Mouse (Mus musculus) forebrain, postnatal 0 days (tissue): ENCODE data around the gene Mcat. TPM values are rescaled to one million over a fixed set of nuclear protein-coding genes. Genes with fewer than 3 reads are reported as not detected.

Source experiments
- ATAC-seq: fragments of 200-750 bp; cut with Nextera tagmentation; 2 replicates; pipeline ENCODE4 v1.8.0; 2017; ENCODE audit warnings: mild to moderate bottlenecking, moderate library complexity
- DNase-seq: peaks from one replicate; pipeline ENCODE4 v3.0.0-alpha.2; 2015
- H3K27ac ChIP-seq: fragments of 300-500 bp; sonication (generic); 2 replicates; pipeline ENCODE4 v1.5.1; 2014; ENCODE audit warnings: low read depth, mild to moderate bottlenecking, antibody characterized with exemption, low read length, moderate library complexity, mixed read lengths
- H3K27me3 ChIP-seq: fragments of 300-500 bp; sonication (generic); 2 replicates; pipeline ENCODE4 v1.6.1; 2014; ENCODE audit warnings: mild to moderate bottlenecking, low read length, mixed read lengths; ENCODE audit not compliant: insufficient read depth
- H3K36me3 ChIP-seq: fragments of 300-500 bp; sonication (generic); 2 replicates; pipeline ENCODE4 v1.6.1; 2014; ENCODE audit warnings: mild to moderate bottlenecking, moderate library complexity; ENCODE audit not compliant: insufficient read depth
- H3K4me1 ChIP-seq: fragments of 300-500 bp; sonication (generic); 2 replicates; pipeline ENCODE4 v1.6.1; 2014; ENCODE audit warnings: antibody characterized with exemption; ENCODE audit not compliant: insufficient read depth
- H3K4me2 ChIP-seq: fragments of 300-500 bp; sonication (generic); 2 replicates; pipeline ENCODE4 v1.6.1; 2014; ENCODE audit warnings: low read depth, mild to moderate bottlenecking, moderate library complexity
- H3K4me3 ChIP-seq: fragments of 300-500 bp; sonication (generic); 2 replicates; pipeline ENCODE4 v1.5.1; 2014; ENCODE audit warnings: low read depth, low read length, mixed read lengths
- H3K9ac ChIP-seq: fragments of 300-500 bp; sonication (generic); 2 replicates; pipeline ENCODE4 v1.6.1; 2014; ENCODE audit warnings: mild to moderate bottlenecking
- H3K9me3 ChIP-seq: fragments of 300-500 bp; sonication (generic); 2 replicates; pipeline ENCODE4 v1.6.1; 2016; ENCODE audit warnings: low read length
- CTCF ChIP-seq: sonication (generic); IDR thresholded peaks from 2 replicates; pipeline ENCODE4 v1.5.1; 2016; ENCODE audit warnings: antibody characterized with exemption, control low read depth, low read depth
- whole genome bisulfite sequencing: fragments of 180-500 bp; shearing (Covaris S2); extraction: QIAGEN DNeasy Blood & Tissue Kit; methylation state at CpG from one replicate; pipeline ENCODE4 v1.1.7; 2014; 5-methylcytosine and 5-hydroxymethylcytosine counted together
- polyA plus RNA-seq: library from polyadenylated mRNA; unstranded; fragments of >200 nt; fragmentation: Nextera tagmentation; extraction: Ambion mirVana; gene quantifications from 2 replicates; pipeline ENCODE4 v1.2.1, GENCODE M21; 2015
- total RNA-seq: library from RNA; depleted of rRNA; stranded (reverse); fragments of >200 nt; gene quantifications from 2 replicates; pipeline ENCODE4 v1.2.3, GENCODE M21; 2014

Mcat gene
- total and polyA plus RNA-seq, 2 experiments from 2014 or later: 40.9 to 50.3 TPM

DNA sequence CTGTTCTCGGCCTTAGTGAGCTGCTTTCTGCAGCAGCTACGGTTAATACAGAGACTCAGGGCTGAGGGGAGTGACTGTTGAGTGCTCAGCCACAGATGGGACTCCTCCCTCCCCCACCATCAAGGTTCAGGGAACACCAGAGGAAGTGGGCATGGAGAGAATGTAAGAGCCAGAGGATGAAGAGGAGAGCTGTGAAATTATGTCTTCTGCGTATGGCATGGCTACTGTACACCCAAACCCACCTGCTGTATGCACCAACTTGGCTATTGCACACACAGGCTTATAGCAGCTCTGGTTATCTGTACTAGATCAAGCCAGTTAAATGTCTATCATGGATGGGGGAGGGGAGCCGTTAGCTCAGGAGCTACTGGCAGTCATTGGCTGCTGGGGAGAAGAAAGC, 37.6 kb upstream of the Mcat start:
- 75% methylated on average over 4 of the region's 4 CpGs for WGBS
- TF ChIP-seq CTCF: no peak
- DNase-seq (no peak), ATAC-seq (no peak)
- no peaks in the 10 kb centered on the region for H3K27me3 ChIP-seq
- no peak overlapping the region for H3K4me2 ChIP-seq
- no peak overlapping the region for H3K27ac ChIP-seq
- H3K4me3 ChIP-seq: no peak overlapping the region
- H3K4me1 ChIP-seq: no peaks in the 10 kb centered on the region
- no peaks in the 10 kb centered on the region for H3K9me3 ChIP-seq
- H3K36me3 ChIP-seq: no peaks in the 10 kb centered on the region
- no peak overlapping the region for H3K9ac ChIP-seq

DNA sequence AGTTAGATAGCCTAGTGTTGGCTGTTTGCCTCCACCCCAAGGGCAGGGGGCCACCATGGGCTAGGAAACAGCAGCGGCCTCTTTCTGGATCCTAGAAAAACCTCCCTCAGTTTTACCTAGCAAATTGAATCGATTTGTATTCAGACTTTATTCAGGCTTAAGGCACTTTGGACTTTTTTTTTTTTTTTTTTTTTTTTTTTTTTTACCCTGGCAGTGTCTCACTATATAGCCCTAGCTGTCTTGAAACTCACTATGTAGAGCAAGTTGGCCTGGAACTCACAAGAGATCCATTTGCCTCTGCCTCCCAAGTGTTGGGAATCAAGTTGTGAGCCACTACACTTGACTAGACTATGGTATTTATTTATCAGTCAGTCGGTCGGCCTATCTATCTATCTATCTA, 33.2 kb upstream of the Mcat start:
- no peak overlapping the region for H3K4me2 ChIP-seq
- WGBS: 95% methylated on average over 4 of the region's 4 CpGs
- H3K27me3 ChIP-seq: no peaks in the 10 kb centered on the region
- H3K27ac ChIP-seq: no peak overlapping the region
- H3K9me3 ChIP-seq: no peaks in the 10 kb centered on the region
- DNase-seq: no peak
- H3K9ac ChIP-seq: no peak overlapping the region
- H3K4me3 ChIP-seq: no peak overlapping the region
- peaks cover 16% of the 10 kb centered on the region; the same call in 1 of the 2 replicates for H3K4me1 ChIP-seq
- TF ChIP-seq CTCF: no peak
- ATAC-seq: no peak
- no peaks in the 10 kb centered on the region for H3K36me3 ChIP-seq

DNA sequence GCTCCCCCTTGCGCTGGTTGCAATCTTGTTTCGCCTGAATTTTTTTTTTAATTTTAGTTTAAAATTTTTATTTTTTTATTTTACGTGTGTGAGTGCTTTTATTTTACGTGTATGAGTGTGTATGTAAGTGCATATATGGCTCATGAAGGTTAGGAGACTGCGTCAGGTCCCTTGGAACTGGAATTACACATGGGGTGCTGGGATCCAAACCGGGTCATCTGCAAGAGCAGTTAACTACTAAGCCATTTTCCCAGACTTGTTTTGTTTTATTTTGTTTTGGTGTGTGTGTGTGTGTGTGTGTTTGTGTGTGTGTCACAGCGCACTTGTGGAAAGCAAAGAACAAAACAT, 31.8 kb upstream of the Mcat start:
- DNase-seq: no peak
- ATAC-seq: no peak; the same call in 1 of the 2 replicates
- 0 out of 2 replicates have a peak, but pooled peaks cover 7% of the 10 kb centered on the region for H3K36me3 ChIP-seq
- peak overlapping the region; percentile 35; the same call in 1 of the 2 replicates for H3K27ac ChIP-seq
- peaks cover 16% of the 10 kb centered on the region; the same call in 1 of the 2 replicates for H3K4me1 ChIP-seq
- peak overlapping the region; percentile 64 for H3K4me3 ChIP-seq
- H3K27me3 ChIP-seq: no peaks in the 10 kb centered on the region
- peak overlapping the region; percentile 83 for H3K4me2 ChIP-seq
- no peak for TF ChIP-seq CTCF
- WGBS: 36% methylated on average over 7 of the region's 7 CpGs
- peak overlapping the region; percentile 73 for H3K9ac ChIP-seq
- H3K9me3 ChIP-seq: no peaks in the 10 kb centered on the region

DNA sequence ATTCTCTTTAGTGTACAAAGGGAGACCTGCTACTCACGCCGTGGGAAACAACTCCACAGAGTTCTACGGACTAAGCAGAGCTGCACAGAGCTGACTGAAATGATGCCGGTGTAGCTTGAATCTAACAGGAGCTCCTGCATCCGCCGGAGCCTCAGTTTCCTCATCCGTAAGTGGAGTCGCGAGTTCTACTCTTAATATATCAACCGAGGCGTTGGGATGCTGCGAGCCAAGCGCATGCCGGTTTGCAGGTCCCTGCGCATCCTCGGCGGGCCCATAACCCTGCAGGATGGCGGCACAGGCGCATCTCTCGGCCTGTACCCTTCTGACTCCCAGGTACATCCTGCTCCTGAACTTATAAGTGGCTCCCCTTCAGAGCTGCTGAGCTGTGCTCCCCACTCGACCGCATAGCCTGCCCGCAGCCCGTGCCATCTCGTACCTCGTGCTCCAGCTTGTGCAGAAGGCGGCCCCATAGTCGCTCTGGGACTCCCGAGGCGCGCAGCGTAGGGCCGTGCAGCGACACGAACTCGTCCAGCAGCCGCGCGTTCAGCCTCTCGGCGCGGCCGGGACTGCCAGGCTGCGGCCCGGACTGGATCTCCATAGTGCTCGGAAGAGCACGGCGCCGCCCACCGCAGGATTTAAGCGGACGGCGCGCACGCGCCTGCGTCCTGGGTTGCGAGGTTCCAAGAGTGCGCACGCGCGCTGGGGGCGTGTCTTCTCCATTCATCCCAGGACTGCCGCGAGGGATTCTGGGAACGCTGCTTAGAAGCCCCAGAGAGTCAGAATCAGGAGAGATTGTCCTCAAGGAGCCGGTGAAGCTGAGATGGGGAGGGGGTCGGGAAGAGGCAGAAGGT, 31.2 kb upstream of the Mcat start, which contains the start of gene Ttll12:
Gene Ttll12 (minus strand): TSS at position 645 of the 851 bp plus-strand sequence.
- H3K4me1 ChIP-seq: peaks cover 16% of the 10 kb centered on the region; the same call in 1 of the 2 replicates

DNA sequence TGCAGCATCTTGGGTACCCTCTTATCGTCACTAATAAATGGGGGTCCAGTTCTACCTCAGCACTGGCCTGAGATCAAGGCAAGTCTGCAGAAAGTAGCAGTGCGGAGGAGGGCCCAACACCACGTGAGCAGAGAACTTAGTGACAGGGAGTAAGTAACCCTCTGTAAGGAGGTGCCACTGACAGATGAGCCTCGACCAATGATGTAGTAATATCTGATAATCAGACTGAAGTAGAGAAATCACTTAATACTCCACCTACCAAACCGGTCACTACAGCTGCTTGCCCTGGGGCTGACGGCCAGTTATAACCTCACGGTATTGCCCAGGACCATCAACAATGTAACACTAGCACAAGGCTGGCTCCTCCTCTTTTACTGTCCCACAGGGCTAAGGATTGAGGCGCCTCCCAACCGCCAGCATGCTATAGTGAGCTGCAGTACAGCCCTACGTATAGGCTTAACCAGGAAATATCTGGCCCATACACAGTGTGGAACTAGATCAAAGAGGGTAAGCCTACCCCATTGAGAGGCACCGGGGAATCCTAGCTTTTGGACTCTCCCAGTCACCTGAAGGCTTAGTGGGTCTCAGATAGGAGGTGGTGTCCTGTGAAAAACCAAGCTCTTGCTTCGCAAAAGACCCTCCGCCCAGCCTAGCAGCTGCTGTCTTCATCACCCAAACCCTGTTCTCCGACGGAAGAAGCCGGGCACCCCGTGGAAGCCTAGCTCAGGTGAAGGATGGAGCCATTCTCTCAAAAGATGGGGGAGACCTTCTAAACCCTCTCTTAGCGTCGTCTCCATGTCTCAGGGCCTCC, 30.3 kb upstream of the Mcat start:
- H3K36me3 ChIP-seq: 0 out of 2 replicates have a peak, but pooled peaks cover 7% of the 10 kb centered on the region
- H3K27ac ChIP-seq: peak overlapping the region; percentile 78; the same call in 1 of the 2 replicates
- peak; percentile 16; the same call in 1 of the 2 replicates for ATAC-seq
- 9% methylated on average over 19 of the region's 19 CpGs for WGBS
- H3K9ac ChIP-seq: peak overlapping the region; percentile 73
- H3K9me3 ChIP-seq: no peaks in the 10 kb centered on the region
- H3K27me3 ChIP-seq: no peaks in the 10 kb centered on the region
- DNase-seq: peak; percentile 41
- TF ChIP-seq CTCF: no peak
- H3K4me3 ChIP-seq: peak overlapping the region; percentile 64
- H3K4me1 ChIP-seq: peaks cover 16% of the 10 kb centered on the region; the same call in 1 of the 2 replicates
- peak overlapping the region; percentile 83 for H3K4me2 ChIP-seq

More for the DNA sequence above, 31.2 kb upstream of the Mcat start, which contains the start of gene Ttll12:
- ATAC-seq: peak; percentile 98
- Histone ChIP-seq H3K27me3 (no peaks in the 10 kb centered on the region), H3K4me2 (peak within 1 kb of the TSS; percentile 83), H3K9me3 (no peaks in the 10 kb centered on the region), H3K9ac (peak within 1 kb of the TSS; percentile 73), H3K27ac (peak within 1 kb of the TSS; percentile 78), H3K4me3 (peak within 1 kb of the TSS; percentile 64), H3K36me3 (0 out of 2 replicates have a peak, but pooled peaks cover 7% of the 10 kb centered on the region)
- WGBS: 1% methylated on average over 68 of the region's 68 CpGs
- DNase-seq: peak; percentile 99
- TF ChIP-seq CTCF: peak; percentile 34

DNA sequence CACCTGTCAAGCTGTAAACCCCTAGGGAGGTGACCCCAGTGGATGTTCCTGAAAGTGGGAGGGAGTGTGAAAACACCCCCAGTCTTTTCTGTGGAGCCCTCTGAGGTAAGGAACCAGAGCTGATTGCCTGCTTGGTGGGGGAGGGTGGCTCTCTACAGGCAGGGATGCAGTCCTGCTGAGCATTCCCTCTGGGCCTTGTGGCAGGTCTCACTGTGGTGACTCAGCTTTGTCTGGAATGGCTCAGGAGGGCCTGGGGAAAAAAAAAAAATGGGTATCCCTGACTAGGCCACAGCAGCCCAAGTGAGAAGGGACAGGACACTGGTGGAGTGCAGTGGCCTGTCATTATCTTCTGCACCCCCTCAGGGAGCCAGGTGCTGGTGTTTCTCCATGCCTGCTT, 29.6 kb upstream of the Mcat start:
- no peak for TF ChIP-seq CTCF
- Histone ChIP-seq H3K9ac (no peak overlapping the region), H3K4me1 (peaks cover 16% of the 10 kb centered on the region; the same call in 1 of the 2 replicates), H3K36me3 (peaks cover 10% of the 10 kb centered on the region; the same call in 1 of the 2 replicates), H3K27ac (no peak overlapping the region), H3K4me3 (no peak overlapping the region), H3K9me3 (no peaks in the 10 kb centered on the region), H3K4me2 (peak overlapping the region; percentile 83), H3K27me3 (no peaks in the 10 kb centered on the region)
- DNase-seq: no peak
- ATAC-seq: no peak
